Mouse (Mus musculus) right cerebral cortex, postnatal 4 days (tissue): ENCODE measurements around the gene Apoa5.

ENCODE experiments used
- DNase-seq: peaks from one replicate; pipeline ENCODE4 v3.0.0-alpha.2; 2022

Apoa5 gene

DNA sequence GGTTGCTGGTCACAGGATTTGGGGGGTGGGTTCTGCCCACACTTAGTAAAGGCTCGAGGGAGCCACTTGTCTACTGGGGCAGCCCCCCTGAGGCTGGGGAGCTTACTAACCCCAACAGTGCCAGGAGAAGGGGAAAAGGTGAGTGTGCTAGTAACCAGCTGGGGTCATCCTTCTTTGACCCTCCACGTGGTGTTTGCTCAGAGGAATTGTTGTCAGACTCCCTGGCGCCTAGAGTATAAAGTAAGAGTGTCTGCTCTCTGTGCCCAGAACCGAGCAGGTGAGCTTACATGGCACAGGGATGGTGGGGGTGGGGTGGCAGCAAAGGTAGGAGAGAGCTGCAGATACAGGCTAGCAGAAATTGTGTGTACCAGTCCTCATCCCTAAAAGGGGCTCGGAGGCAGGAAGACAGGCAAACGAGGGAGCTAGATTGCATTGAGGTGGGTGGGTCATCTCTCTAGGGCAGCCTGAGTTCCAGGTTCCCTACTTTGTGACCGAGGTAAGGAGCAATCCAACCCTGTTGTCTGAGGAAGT is at the start of gene Apoa5:
Apoa5 (plus strand) TSS at position 291 of the 531 bp plus-strand sequence.
- no peak for DNase-seq

DNA sequence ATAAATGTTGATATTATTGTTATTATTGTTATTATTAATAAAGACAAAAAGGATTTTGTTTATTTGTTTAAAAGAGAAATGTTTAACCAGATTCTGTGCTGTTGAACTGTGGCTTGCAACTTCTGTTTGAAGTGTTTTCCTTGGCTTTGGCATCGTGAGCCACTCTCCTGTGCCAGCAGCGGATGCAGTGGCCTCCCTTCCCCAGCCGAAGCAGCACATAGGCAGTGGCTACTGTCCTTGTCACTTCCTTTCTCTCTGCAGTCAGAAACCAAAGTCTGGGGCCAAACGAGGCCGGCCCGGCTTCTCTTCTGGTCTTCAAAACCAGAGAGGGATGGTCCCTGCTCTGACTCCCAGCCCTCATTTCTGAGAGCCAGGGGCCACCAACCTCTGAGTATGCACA is 45.3 kb upstream of the Apoa5 start:
- DNase-seq, result no peak

DNA sequence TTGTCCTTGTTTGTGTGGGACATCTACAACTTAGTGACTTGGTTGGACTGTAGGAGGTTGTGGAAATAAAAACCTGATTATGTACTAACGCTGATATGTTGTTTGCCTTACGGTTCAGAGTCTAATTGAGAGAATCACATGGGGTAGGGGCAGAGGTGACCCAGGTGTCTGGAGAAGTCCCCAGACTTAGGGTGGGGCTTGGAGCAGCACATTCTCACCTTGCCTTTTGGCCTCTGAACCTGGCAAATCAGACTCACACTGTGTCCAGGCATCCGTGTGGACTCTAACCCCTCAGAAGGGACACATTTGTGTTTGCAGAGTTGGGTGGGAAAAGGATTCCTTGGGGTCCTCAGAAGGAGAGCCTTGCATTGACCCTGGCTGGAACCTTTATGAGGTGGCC is 44.3 kb upstream of the Apoa5 start:
- no peak for DNase-seq

DNA sequence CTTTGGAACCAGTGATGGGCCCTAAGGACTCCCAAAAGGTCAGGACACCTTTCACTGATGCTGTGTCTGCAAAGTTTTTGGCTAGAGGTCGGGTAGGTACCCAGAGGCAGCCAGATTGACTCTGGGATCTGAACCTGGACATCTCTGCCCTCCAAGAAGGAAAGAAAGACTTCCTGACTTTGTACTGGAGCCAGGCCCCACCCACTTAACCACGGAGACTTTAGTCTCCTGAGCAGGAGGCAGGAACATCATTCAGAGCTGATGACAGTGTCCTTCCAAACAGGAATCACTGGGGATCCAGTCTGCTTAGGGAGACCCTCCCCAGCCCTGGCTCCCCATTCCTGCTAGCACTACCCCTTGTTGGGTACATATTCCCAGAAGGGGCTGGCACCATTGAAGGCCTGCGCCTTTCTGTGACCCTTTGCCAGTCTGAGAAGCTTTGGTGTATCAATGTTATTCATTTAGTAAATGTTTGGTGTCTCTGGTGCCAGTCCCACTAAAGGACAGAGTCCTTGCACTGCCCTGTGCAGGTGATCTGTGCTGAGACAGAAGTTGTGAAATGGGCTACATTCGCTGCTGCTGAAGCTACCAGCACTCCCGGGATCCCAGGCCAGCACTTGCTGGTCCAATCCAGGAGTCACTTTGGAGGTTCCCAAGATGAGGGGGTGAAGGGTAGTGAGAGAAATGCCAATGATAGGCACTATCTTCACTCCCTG is 43.3 kb upstream of the Apoa5 start:
- DNase-seq, result no peak

DNA sequence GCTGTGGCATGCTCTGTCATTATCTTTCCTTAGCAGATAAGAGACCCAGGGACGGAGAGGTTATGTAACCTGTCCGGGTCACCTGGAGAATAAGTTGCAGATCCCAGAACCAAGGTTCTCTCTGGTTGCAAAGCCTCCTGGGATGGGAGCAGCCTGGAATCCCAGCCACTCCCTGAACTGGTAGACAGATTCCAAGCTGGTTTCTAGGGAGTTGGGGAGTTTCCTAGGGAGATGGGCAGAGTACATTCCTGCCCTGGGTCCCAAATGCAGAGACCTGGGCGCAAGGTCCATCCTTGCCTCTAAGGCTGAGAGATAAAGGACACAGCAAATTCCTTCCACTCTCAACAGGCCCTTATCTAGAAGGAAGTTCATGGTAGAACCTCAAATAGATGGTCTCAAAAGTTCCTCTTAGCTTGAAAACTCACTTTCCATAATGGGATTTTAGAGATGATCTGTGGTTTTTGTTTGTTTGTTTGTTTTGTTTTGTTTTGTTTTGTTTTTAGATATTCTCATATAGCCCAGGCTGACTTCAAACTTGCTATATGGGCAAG is 41.3 kb upstream of the Apoa5 start:
- no peak for DNase-seq

DNA sequence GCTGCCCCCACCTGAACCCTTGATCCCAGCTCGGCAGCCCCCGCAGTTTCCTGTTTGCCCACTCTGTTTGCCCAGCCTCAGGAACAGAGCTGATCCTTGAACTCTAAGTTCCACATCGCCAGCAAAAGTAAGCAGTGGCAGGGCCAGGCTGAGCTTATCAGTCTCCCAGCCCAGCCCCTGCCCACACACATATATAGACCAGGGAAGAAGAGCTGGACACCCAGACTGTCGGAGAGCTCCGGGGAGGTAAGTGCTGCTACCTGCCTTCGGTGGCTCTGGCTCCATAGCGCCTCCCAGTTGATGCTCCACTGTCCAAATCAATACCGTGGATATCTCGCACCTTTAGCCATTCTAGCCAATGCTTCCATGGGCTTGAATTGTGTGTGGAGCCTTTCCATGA is 39.9 kb upstream of the Apoa5 start, which contains the start of gene Apoa1:
Apoa1 (plus strand) TSS at position 90 of the 400 bp plus-strand sequence.
- DNase-seq, result no peak

DNA sequence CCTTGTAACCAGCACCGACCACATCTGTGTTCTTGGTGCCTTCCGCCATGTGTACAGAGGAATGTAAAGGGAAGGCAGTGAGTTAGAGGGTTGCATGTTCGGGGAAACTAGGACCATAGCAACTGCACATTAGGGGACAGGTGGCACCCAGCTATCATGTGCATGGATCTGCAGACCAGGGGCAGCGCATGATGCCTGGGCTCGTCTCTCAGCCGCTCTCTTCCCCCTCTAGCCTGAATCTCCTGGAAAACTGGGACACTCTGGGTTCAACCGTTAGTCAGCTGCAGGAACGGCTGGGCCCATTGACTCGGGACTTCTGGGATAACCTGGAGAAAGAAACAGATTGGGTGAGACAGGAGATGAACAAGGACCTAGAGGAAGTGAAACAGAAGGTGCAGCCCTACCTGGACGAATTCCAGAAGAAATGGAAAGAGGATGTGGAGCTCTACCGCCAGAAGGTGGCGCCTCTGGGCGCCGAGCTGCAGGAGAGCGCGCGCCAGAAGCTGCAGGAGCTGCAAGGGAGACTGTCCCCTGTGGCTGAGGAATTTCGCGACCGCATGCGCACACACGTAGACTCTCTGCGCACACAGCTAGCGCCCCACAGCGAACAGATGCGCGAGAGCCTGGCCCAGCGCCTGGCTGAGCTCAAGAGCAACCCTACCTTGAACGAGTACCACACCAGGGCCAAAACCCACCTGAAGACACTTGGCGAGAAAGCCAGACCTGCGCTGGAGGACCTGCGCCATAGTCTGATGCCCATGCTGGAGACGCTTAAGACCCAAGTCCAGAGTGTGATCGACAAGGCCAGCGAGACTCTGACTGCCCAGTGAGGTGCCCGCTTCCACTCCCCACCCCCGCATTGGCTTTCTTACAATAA is 38.6 kb upstream of the Apoa5 start:
- peak; percentile 88 for DNase-seq

DNA sequence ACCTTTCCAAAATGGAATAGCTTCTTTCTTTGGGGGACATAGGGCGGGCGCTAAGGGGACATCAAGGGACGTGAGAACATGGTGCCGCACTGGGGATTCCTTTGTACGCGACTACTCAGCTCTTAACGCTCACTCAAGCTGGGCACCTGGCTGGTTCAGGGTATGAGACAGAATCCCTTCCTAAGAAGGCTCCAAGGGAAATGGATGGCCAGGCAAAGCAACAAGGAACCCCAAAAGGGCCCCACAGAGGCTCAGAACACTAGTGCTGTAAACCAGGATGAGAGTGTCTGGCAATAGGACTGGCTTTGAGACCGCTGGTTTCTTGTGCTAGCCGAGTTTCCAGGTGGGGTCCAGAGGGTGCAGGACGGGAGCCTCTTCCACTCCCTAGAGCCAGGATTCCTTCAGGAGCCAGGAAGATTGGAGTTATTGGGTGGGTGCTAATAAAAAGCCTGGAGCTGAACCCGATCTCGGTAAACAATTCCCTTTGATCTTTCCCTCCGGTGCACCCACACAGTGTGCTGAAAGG is 37.9 kb upstream of the Apoa5 start:
- DNase-seq, result no peak

DNA sequence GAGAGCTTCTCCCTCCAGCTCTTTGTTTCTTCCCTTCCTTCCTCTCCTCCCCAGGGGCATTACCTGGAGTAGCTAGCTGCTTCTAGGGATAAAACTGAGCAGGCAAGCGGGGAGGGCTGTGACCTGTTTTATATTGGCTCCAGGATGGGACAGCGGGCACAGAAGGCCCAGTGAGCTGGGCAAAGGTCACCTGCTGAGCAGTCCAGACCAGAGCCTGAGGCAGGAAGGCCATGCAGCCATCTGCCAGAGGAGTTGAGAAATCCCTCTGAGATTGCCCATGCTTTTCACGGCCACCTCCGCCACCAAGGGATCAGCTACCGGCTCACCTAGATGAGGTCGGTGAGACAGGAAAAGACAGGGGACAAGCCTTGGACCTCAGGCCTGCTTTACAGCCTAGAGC is 33.2 kb upstream of the Apoa5 start:
- no peak for DNase-seq

DNA sequence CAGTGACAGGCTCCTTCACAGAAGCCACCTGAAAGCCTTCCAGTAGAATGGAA is 33.0 kb upstream of the Apoa5 start, which contains the start of gene Apoc3:
Apoc3 (minus strand) TSS at position 41 of the 53 bp plus-strand sequence.
- DNase-seq, result no peak

DNA sequence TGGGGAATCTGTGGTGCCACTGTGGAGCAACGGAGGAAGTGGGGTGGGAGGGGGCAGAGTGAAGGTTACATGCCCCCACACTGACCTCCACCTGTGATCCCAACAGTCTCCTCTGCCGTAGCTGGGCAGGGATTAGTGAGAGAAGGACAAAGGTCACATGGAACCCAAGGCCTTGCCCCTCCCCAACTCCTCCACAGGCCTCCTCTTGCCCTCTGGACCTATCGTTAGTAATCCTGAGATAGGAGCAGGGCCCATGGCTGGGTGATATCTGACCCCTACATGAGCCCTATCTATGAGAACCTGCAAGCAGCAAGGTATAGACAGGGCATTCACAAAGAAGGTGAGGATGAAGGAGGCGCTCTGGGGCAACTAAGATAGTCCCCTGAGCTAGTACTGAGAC is 32.8 kb upstream of the Apoa5 start:
- no peak for DNase-seq

DNA sequence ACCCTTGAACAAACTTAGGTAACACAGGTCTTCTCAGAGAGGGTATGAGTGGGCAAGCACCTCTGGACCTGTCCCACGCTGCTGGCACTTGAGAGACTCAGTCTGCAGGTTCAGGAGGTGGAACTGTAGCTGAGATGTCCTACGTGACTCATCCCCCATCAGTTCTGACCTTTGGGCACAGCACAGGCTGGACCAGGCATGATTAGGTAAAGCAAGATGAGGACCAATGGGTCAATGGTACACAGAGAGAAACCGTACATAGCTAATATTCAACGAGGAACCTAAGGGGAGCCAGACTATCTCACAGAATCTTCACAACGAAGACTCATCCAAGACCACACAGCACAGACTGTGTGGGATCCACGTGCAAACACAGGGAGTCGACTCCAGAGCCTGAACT is 29.6 kb upstream of the Apoa5 start:
- no peak for DNase-seq

DNA sequence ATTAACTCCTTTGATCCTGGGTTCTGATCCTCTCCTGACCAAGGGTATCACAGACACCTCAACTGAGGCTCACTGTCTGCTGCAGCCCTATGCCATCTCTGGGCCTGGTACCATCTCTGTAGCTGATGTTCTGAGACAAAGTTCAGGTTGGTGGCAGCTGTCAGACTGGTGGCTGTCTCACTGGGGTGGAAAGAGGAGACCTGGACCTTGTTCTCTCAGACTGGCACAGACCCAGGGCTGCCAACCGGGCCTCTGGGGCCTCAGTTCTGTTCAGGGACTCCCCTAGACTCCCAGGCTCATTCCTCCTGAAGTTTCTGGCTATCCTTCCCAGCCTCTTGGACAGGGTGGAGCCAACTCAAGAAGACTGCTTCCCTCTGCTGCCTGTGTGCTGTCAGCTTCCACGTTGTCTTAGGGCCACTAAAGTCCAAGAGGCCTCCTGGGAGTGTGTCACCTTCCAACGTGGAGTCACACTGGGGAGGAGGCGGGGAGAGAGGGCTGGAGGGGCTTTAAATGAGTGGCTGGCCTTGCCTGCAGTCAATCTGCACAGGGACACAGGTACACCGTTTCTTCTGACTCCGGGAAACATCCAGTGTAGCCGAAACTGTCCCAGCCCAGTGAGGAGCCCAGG is 27.8 kb upstream of the Apoa5 start, which contains the start of gene Apoa4:
Apoa4 (plus strand) TSS at position 171 of the 628 bp plus-strand sequence.
- no peak for DNase-seq

DNA sequence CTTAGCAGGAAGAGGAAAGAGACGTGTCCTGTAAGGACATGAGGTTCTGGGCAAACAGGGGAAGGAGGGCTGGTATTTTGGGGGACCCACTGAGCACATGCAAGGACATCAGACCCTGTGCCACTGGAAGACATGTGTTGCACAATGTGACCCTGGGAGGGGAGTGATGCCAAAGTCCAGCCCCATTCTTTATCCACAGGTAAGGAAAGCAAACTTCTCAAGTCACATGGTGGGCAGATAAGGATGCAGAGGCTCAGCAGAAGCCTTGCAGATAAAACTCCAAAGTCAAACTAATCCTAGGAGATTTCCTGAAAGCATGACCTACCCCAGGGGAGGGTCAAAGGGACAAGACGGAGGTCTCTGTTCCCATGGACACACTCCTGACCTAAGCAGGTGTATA is 26.6 kb upstream of the Apoa5 start:
- no peak for DNase-seq

DNA sequence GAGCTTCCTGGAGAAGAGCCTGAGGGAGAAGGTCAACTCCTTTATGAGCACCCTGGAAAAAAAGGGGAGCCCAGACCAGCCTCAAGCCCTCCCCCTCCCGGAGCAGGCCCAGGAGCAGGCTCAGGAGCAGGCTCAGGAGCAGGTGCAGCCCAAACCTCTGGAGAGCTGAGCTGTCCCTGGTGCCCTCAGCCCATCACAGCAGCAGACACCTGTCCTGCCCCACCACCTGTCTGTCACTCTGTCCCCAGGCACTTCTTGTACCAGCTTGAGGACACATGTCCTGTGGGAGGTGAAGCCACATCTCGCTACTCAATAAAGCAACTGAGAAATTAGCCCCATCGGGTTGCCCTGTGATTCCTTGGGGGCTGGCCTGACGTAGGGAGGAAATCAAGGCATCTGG is 25.3 kb upstream of the Apoa5 start:
- no peak for DNase-seq

DNA sequence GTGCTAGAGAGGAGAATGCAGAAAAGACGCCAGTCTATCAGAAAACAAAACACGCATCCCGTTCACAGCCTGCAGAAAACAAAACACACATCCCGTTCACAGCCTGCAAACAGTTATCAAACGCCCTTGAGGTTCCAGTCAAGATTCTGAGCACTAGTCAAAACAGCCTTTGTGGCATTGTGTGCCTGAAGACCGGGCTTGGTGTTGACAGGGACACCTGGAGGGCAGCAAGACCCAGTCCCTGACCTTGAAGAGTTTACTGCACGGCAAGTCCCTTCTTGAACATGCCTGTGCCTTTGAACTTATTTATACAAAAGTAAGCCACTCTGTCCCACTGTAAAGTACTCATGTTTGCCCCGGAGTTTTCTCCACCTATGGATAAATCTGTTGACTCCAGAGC is 24.8 kb upstream of the Apoa5 start:
- no peak for DNase-seq

DNA sequence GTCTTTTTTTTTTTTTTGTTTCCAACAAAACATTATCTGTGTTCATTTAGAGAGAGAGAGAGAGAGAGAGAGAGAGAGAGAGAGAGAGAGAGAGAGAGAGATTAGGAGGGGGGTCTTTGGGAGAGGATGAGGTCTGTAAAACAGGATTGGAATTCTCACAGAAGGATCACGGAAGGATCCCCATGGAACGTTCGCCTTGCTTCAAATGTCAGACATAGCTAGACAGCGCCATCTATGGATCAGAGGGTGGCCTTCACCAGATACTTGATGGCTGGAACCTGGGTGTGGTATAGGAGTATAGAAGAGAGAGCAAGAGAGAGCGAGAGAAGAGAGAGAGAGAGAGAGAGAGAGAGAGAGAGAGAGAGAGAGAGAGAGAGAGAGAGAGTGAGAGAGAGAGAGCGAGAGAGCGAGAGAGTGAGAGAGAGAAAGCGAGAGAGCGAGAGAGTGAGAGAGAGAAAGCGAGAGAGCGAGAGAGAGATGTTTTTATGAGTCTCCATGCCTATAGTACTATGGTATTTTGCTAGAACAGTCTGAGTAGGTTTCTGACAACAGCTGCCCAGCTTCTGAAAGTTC is 21.6 kb upstream of the Apoa5 start:
- peak; percentile 62 for DNase-seq

DNA sequence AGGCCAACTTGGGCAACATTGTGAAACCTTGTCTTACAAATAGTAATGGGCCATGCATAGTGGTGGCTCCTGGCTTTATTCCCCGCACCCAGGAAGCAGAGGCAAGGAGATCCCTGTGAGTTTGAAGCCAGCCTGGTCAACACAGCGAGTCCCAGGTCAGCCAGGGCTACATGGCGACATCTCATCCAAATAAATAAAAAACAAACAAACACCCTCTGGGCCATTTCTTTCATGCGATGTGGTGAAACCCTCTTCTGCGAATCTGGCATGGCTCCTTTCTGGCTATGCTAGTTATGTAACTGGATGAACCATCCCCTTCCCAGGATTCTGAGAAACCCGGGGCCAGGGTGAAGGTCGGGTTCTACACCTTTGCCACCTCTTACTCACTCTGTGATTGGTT is 12.3 kb upstream of the Apoa5 start:
- DNase-seq, result no peak

DNA sequence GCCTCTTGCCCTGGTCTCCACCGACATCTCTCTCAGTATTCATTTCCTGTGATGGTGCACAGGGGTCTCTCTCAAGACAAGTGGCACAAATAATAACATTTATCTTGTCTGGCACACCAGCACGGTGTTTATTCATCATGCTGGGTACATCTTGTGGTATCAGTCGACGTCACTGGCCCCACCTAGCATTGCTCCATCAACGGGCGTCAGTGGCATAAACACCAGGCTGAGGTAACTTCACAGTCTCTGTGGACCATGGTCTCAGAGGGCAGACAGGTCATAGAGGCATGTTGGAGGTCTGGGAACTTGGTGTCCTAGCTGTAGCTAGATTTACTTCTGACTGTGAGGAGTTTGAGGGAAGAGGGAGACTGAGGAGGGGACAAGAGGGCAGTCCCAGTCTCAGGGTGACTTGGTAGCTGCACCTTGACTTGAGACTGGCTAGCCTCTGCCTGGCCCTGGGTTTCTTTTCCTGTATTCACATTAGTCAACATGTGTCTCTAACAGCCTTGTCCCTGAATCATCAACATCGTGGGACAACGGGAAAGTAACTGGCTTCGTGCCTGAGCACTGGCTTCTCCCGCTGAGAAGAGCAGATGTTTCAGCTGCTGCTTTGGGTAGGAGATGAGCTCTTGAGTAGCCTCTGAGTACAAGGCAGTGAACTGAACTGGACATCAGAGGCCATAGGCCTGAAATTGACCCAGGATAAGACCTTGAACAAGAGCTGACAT is 11.6 kb upstream of the Apoa5 start:
- no peak for DNase-seq

DNA sequence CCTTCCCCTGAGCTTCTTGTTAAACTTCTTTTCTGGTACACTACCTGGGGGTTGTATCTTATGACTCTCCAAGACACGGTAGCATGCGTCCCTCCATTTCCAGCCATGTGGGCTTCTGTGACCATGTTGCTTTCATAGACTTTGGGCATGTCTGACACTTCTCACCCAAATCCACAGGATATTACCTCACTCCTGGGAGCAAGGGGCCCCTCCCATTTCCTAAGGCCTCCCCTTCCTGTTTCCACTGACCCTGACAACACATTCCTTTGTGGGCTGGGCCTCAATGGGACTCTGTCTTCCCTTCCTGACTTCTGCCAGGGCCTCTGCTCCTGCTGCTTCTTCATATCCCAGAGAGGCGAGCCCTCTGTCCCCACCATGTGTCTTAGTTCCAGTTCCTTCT is 10.9 kb upstream of the Apoa5 start:
- no peak for DNase-seq

DNA sequence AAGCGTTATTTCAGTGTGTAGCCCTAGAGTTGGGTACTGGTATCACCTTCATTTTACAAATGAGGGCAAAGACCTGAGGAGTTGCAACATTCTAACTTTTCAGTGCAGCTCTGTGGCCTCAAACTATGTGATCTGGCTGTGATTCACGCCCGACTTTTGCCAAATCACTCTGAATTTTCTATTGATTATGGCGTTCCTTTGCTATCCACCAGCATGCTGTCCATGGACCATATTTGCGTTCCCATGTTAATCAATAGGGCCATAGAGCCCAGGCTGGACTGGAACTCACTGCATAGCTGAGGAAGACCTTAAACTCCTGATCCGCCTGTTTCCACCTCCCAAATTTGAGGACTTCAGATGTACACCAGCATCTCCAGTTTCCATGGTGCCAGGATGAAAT is 9.3 kb upstream of the Apoa5 start:
- no peak for DNase-seq

DNA sequence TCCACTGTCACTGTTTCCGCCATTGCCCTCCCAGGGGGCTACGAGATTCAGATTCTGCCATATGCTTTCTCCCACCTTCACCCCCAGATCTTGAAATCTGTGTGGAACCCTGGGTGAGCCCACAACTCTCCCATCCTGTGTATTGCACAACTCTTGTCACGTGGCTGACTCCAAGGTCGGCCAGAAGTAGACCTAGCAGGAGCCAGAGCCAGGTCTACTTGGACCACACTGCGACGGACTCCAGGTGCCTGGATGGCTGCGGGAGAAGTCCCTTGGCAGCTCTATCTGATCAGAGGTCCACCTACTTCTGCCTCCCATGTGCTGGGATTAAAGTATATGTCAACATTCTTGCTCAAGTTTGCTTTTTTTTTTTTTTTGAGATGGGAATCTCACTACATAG is 7.3 kb upstream of the Apoa5 start:
- no peak for DNase-seq

DNA sequence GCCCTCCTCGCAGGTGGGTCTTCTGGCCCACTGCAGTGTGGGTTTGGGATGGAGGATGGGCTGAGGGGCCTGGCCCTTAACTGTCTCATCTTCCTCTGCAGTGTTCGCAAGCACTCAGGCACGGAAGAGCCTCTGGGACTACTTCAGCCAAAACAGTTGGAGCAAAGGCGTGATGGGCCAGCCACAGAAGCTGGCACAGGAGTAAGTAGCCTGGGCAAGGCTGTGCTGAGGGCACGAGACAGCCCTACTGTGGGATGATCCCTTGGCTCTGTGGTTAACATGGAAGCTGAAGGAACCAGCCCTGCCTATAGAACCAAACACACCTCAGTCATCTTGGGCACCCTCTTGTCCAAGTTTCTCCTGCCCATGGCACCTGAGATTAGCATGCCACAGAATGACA is 692 bp downstream of the Apoa5 start:
- DNase-seq, result no peak
